Mouse (Mus musculus): ENCODE data around the gene Ccdc130.

The Ccdc130 gene

GRCm38 (mm10) chr8:84237542-84238229, 32.5 kb downstream of the Ccdc130 start:
- no peak for DNase-seq (ENCODE audit: low spot score)

GRCm38 (mm10) chr8:84236998-84237473, 33.1 kb downstream of the Ccdc130 start, which contains the start of gene Zswim4:
Zswim4 (minus strand) TSS chr8:84237055.
- DNase-seq (ENCODE audit: low spot score) = peak; percentile 97

- DNase-seq (ENCODE audit: low spot score) = no peak
Measured at GRCm38 (mm10) chr8:84236410-84236997, 33.7 kb downstream of the Ccdc130 start.

- DNase-seq (ENCODE audit: low spot score) = no peak
Measured at GRCm38 (mm10) chr8:84235746-84236409, 34.3 kb downstream of the Ccdc130 start.

- DNase-seq (ENCODE audit: low spot score) = no peak
Measured at GRCm38 (mm10) chr8:84233055-84233454, 37.1 kb downstream of the Ccdc130 start.

GRCm38 (mm10) chr8:84230735-84231134, 39.4 kb downstream of the Ccdc130 start:
- no peak for DNase-seq (ENCODE audit: low spot score)

GRCm38 (mm10) chr8:84223322-84224029, 46.7 kb downstream of the Ccdc130 start:
- no peak for DNase-seq (ENCODE audit: low spot score)

- DNase-seq (ENCODE audit: low spot score) = no peak
Measured at GRCm38 (mm10) chr8:84222566-84223165, 47.5 kb downstream of the Ccdc130 start.

- DNase-seq (ENCODE audit: low spot score) = no peak
Measured at GRCm38 (mm10) chr8:84220105-84220504, 50.1 kb downstream of the Ccdc130 start.

- no peak for DNase-seq (ENCODE audit: low spot score)
Measured at GRCm38 (mm10) chr8:84218143-84218542, 52.0 kb downstream of the Ccdc130 start.

GRCm38 (mm10) chr8:84217206-84217605, 53.0 kb downstream of the Ccdc130 start:
- DNase-seq (ENCODE audit: low spot score) = no peak

- DNase-seq (ENCODE audit: low spot score) = no peak
Measured at GRCm38 (mm10) chr8:84213277-84213676, 56.9 kb downstream of the Ccdc130 start.

- DNase-seq (ENCODE audit: low spot score) = no peak
Measured at GRCm38 (mm10) chr8:84211881-84212563, 58.2 kb downstream of the Ccdc130 start.

- DNase-seq (ENCODE audit: low spot score) = no peak
Measured at GRCm38 (mm10) chr8:84211202-84211601, 59.0 kb downstream of the Ccdc130 start.

- peak; percentile 77 for DNase-seq (ENCODE audit: low spot score)
Measured at GRCm38 (mm10) chr8:84210167-84210791, 59.9 kb downstream of the Ccdc130 start.

- no peak for DNase-seq (ENCODE audit: low spot score)
Measured at GRCm38 (mm10) chr8:84208381-84209380, 61.5 kb downstream of the Ccdc130 start.

- DNase-seq (ENCODE audit: low spot score) = peak; percentile 41
Measured at GRCm38 (mm10) chr8:84207811-84208210, 62.4 kb downstream of the Ccdc130 start.

All from ovary, postnatal 36 days (tissue).